Mouse (Mus musculus): ENCODE measurements around the gene Dctn1.
"Not testable (repeated sequence)": the region's sequence is repeated elsewhere in the genome, so short reads cannot be mapped to it uniquely, and the experiment has no call there.

The Dctn1 gene

GRCm38 (mm10) chr6:83136291-83136880, 29.3 kb upstream of the Dctn1 start:
- DNase-seq (ENCODE audit: low spot score in 2 of 2): no peak

- DNase-seq (ENCODE audit: low spot score in 2 of 2): no peak
Observed at GRCm38 (mm10) chr6:83136881-83137575, 28.7 kb upstream of the Dctn1 start.

GRCm38 (mm10) chr6:83137576-83137950, 28.2 kb upstream of the Dctn1 start:
- peak; percentile 60 for DNase-seq (ENCODE audit: low spot score in 2 of 2)

- DNase-seq (ENCODE audit: low spot score in 2 of 2): no peak
Observed at GRCm38 (mm10) chr6:83138056-83138455, 27.7 kb upstream of the Dctn1 start.

- no peak for DNase-seq (ENCODE audit: low spot score in 2 of 2)
Observed at GRCm38 (mm10) chr6:83140044-83140443, 25.7 kb upstream of the Dctn1 start.

- no peak for DNase-seq (ENCODE audit: low spot score in 2 of 2)
Observed at GRCm38 (mm10) chr6:83141636-83142035, 24.1 kb upstream of the Dctn1 start.

- DNase-seq (ENCODE audit: low spot score in 2 of 2): peak; percentile 72 to 76
Observed at GRCm38 (mm10) chr6:83142211-83142731, 23.4 kb upstream of the Dctn1 start.

DNA sequence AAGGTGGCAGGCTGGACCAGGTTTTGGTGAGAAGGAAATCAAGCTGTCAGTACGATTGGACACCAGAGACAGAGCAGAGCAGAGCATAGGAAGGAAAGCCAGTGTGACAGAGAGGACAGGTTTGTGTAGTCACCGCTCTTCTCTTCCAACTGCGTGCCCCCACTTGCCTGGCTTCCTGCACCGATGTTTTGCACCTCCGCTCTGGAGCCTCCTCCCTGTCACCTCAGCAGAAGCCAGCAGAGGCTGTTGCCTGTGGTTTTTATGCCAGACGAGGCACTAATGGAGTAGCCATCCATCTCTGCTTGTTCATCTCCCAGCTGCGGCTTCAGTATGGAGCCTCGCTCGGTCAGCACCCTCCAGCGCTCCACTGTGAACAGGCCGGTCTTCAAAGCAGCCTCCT, 22.8 kb upstream of the Dctn1 start:
- DNase-seq (ENCODE audit: low spot score in 2 of 2): peak; percentile 51 to 55

GRCm38 (mm10) chr6:83145209-83145608, 20.5 kb upstream of the Dctn1 start:
- DNase-seq (ENCODE audit: low spot score in 2 of 2): no peak

DNA sequence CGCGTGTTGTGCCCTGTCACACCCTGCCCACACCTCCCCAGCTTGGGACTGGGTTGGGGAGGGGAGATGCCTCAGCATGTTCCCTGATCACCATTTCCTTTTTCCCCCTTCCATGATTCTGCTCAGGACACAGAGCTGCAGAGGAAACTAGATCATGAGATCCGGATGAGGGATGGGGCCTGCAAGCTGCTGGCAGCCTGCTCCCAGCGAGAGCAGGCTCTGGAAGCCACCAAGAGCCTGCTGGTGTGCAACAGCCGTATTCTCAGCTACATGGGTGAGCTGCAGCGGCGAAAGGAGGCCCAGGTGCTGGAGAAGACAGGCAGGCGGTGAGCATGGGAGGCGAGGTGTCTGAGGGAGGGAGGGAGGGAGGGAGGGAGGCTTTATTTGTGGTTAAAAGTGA, 19.9 kb upstream of the Dctn1 start:
- DNase-seq (ENCODE audit: low spot score in 2 of 2): no peak

DNA sequence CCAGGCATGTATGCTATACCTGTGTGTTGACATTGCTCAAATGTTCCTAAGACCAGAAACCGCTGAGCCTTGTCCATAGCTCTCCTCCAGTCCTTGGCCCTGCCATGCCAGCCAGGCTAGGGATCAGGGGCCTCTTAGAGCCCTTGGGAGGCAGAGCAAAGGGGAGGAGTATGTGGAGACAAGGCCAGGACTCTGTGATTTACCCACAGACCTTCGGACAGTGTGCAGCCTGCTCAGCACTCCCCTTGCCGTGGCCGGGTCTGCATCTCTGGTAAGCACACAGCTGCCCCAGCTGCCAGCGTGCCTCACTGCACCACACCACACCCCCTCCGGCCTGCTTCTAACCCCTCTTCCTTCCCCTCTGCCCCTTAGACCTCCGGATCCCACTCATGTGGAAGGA, 18.4 kb upstream of the Dctn1 start:
- no peak for DNase-seq (ENCODE audit: low spot score in 2 of 2)

DNA sequence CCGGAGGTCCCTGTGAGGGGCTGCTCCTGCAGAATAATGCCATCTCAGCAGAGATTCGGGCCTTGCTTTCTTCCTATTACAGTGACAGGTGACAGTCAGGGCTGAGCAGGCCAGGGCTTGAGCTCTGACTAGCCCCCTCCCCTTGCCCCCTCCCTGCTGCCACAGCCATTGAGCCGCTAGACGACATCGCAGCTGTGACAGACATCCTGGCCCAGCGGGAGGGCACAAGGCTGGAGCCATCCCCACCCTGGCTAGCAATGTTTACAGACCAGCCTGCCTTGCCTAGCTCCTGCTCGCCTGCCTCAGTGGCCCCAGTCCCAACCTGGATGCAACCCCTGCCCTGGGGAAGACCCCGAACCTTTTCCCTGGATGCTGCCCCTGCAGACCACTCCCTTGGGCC, 14.0 kb upstream of the Dctn1 start:
- DNase-seq (ENCODE audit: low spot score in 2 of 2): no peak

GRCm38 (mm10) chr6:83153038-83153437, 12.7 kb upstream of the Dctn1 start:
- DNase-seq (ENCODE audit: low spot score in 2 of 2): no peak

DNA sequence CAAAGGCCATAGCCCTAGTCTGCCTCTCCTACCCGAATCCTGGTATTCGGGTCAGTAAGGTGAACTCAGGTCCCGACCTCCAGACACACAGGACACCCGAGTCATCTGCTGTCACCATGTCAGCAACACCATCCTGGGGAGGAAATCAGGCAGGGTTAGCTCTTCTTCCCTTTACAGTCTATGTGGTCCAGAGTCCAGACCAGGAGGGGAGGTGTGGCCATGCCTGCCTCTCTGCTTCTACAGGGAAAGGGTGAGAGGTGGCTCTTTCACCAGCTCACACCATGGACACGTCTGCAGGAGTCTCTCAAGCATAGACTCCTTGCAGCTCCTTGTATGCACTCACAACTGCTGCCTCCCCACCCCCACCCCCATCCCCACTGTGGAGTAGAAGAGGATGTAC, 12.2 kb upstream of the Dctn1 start:
- DNase-seq (ENCODE audit: low spot score in 2 of 2): no peak

DNA sequence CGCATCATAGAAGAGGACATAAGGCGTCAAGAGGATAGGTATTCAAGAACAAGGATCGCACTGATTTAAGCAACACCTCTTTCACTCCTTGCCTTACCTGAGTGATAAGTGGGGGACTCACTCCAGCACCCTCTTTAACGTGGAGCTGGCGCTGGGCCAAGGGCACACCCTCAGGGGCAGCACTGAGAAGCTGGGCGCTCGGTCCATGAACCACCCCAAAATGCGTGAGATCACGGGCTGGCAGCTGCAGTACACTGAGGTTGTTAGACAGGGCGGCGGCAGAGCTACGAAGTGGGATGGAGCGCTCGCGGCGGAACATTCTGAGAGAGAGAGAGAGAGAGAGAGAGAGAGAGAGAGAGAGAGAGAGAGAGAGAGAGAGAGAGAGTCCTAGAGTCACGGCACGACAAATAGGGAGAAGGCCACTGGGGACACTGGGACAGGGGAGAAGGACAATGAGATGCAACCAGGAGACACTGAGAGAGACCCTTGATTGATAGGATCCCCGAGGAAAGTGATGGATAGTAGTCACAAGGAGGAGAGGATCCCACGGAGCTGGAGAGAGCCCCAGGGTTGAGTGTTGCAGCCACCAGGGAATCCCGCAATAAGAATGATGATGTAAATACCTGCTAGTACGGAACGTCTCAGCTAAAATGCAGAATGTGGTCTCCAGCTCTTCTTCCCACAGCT, 10.0 kb upstream of the Dctn1 start:
- peak in 1 of 2 experiments; percentile 37 for DNase-seq (ENCODE audit: low spot score in 2 of 2)

- peak; percentile 79 for DNase-seq (ENCODE audit: low spot score in 2 of 2)
Observed at GRCm38 (mm10) chr6:83156259-83156684, 9.4 kb upstream of the Dctn1 start, which contains the start of the genes Wdr54 and 1700003E16Rik. Wdr54 (minus strand) TSS chr6:83156397. 1700003E16Rik (plus strand) TSS chr6:83156404.

DNA sequence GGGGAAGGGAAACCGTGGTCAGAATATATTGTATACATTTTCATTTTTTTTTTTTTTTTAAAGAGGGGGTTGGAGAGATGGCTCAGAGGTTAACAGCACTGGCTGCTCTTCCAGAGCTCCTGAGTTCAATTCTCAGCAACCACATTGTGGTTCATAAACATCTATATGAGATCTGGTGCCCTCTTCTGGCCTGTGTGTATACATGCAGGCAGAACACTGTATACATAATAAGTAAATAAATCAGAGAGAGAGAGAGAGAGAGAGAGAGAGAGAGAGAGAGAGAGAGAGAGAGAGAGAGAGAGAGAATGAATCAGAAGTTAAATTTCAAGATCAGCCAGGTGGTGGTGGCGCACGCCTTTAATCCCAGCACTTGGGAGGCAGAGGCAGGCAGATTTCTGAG, 6.3 kb upstream of the Dctn1 start:
- not testable (repeated sequence) for DNase-seq (ENCODE audit: low spot score in 2 of 2)

DNA sequence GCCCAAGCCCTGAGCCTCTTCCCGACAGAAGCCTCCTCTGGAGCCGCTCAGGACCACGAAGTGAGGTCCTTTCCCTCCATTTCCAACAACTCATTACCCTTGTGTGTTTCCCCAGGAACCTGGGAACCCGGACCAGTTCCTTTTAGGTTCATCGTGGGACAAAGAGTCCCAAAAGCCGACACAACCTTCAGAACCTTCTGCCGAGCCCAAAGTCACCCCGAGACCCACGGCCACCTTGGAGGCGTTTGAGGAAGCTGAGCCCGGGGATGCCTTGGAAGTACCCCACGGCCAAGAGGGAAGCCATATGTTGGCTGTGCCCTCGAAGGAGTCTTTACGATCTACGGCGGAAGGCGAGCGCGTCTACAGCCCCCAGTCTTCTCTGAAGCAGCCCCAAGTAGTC, 4.3 kb upstream of the Dctn1 start:
- no peak for DNase-seq (ENCODE audit: low spot score in 2 of 2)

DNA sequence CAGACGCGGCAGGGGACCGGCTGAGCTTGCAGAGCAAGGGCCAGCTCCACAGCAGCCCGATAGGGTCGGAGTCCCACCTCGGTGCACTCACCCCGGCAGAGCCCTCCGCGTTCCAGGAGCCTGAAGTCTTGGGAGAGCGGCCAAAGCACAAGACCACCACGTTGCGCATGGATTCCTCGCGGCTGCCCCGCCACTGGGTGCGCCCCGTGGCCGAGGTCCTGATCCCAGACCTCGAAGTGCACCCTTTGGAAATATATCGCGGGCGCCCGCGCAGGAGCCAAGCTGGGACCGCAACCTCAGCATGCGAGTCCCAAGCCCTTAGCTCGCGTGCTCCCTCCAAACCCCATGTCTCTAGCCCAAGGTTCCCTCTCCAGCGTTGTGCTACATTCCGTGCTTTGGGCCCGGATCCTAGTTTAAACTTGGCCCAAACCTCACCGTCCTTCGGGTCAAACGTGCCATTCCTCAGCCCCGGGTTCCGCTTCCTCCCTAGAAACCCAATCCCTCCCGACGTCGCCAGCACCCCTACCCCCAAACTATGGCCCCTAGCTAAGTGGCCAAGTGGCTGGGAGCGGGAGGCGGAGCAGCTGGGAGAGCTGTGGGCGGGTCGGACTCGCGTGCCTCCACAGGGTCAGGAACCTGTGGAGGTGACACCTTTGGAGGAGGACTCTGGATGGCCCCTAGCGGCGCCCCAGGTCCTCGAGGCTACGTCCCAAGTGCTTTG, 3.6 kb upstream of the Dctn1 start:
- DNase-seq (ENCODE audit: low spot score in 2 of 2): no peak

GRCm38 (mm10) chr6:83162701-83163100, 3.0 kb upstream of the Dctn1 start:
- DNase-seq (ENCODE audit: low spot score in 2 of 2): peak in 1 of 2 experiments; percentile 67

DNA sequence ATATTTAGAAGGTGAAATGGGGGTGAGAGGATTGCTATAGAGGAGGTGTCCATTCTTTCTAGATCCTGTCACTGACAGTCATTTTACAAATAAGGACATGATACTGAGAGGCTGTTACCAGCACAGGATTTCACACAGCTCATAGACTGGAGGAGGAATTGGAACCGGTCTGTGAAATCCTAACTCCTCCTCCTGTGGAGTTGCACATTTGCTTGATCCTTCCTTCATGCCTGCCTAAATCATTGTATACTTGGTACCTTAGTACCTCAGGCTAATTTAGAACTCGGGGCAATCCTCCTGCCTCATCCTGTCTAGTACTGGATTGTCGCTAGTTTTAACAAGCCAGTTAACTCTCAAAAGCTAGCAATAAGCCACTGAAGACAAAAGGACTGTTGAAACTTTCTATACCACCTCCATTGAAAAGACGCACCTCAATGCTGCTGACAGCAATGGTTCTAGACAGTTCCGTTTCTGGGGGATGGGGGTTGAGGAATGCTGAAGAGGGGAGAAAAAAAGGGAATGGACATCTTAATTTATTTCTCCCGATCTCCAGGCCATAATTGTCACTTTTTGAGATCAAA, 604 bp upstream of the Dctn1 start:
- DNase-seq (ENCODE audit: low spot score in 2 of 2): no peak

DNA sequence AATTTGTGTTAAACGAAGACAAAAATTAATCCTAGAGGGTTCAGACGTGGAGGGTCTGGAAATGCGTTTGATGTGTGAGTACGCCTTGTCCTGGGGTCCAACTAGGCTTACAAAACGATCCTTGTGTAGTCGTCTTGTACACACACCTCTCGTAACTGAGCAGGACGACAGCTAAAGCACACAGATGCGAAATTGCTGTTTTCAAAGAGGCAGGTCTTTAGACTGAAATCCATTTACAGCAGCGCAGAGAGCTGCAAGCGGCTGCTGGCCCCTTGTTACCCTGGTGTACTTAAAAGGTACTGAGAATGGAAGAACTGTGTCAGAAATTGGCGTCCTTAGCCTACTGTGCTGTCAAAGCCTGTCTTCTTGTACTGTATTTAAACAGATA, 517 bp downstream of the Dctn1 start:
- DNase-seq (ENCODE audit: low spot score in 2 of 2): peak in 1 of 2 experiments; percentile 28

Measured in frontal cortex, postnatal 36 days (tissue).